Mouse (Mus musculus) ZHBTc4 (cell line): ENCODE data around the gene Ppp2r3a.

ENCODE experiments used
- DNase-seq: peaks from one replicate; pipeline ENCODE4 v3.0.0-alpha.2; 2011; ENCODE audit warnings: low read depth, low spot score

The Ppp2r3a gene

DNA sequence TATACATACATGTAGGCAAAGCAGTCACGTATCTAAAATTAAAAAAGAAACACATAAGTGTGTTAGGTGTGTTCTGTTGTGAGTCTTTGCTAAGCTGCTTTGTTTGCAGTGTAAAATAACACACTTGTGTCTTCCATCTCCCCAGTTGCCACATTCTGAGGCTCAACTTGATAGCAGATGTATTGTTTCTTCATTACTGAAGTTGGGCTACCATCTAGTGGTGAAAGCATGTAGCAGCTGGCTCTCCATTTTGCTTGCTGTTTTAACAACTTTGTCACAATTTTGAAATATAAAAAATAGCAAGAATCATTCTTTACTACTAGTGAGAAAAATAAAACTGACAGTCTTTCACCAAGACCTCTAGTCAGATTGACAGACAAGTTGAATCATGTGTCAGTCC, 92.2 kb downstream of the Ppp2r3a start:
- peak; percentile 41 for DNase-seq

- DNase-seq = no peak
Observed at GRCm38 (mm10) chr9:101152872-101153271, 98.7 kb downstream of the Ppp2r3a start.

DNA sequence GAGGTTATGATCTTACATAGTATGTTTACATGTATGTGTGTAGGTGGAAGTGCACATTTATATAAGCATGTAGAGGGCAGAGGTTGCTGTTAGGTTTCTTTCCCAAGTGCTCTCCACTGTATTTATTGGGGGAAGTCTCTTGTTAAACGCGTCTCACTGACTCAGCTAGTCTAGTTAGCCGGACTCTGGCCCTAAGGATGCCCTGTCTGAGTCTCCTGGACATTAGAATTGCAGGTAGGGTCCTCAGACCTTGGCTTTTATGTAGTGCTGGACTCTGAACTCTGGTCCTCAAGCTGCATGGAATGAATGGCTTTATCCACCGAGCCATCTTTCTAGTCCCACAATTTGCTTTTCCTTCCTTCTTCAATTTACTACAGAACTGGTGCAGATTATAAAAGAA, 108.0 kb downstream of the Ppp2r3a start:
- no peak for DNase-seq

DNA sequence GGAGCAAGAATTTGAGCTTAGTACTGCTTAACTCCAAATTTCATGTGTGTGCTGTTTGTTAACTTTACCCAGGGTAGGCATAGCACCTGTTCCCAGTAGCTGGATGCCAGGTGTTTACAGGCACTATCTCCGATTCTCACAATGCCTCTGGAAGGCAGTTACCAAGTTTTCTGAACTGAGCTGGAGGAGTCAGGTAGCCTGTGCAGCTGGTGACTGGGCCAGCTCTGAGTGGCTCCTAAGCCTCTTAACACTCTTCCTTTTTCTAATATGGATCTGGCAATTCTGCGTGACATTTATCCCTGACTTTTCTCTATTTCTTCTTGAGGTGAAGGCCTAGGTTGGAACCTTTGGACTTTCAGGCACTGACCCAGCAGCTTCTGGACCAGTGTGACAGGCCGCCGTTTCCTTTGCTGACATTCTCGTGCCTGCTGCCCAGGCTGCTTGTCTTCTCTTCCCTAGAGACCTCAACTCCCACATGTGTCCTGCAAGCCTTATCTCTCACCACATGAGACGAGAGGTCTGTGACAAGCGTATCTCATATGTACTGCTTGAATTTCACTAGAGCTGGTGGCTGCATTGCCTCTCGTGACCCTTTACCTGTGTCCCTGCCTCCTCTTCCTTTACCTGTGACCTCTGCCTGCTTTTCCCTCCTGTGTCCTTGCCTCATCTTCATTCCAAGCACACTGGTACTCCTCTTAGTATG, 137.3 kb downstream of the Ppp2r3a start:
- DNase-seq = no peak

- DNase-seq = no peak
Observed at GRCm38 (mm10) chr9:101113317-101113716, 138.3 kb downstream of the Ppp2r3a start.

- DNase-seq = no peak
Observed at GRCm38 (mm10) chr9:101110013-101110412, 141.6 kb downstream of the Ppp2r3a start.

- no peak for DNase-seq
Observed at GRCm38 (mm10) chr9:101107386-101107785, 144.2 kb downstream of the Ppp2r3a start.

DNA sequence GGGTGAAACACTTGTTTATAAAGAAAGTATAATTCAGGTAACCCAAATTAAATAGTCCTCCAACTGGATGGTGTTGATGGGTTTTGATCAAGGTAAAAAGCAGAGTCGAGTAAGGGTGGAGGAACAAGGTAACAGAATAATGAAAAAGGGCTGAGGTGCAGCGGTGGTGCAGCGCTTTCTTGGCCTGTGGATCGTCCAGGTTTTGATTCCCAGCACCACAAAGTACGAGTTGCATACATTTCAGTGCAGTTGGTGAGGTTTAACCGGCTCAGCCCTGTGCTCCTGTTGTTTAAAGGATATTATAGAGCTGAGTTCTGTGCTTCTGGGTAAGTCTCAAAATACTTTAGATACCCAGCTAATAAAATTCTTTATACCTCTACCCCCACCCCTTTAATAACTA, 145.9 kb downstream of the Ppp2r3a start:
- no peak for DNase-seq

- DNase-seq = no peak
Observed at GRCm38 (mm10) chr9:101104931-101105330, 146.7 kb downstream of the Ppp2r3a start.

DNA sequence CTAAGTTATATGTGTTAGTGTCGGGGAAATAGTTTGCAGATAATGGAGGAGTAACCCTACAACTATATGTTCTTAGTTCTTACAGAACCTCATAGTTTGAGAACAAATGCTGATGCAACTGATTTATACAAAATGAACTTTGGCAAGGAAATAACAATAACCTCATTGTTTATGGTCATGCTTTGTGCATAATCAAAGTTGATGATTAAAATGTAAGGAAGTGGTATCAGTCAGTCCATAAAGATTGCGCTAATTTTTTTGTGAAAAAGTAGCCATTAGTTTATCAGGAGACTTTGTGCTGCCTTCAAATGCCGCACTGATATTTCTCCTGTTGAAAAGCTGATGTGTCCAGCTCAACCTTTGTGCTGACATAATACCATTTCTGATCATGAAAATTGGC, 149.3 kb downstream of the Ppp2r3a start:
- no peak for DNase-seq

DNA sequence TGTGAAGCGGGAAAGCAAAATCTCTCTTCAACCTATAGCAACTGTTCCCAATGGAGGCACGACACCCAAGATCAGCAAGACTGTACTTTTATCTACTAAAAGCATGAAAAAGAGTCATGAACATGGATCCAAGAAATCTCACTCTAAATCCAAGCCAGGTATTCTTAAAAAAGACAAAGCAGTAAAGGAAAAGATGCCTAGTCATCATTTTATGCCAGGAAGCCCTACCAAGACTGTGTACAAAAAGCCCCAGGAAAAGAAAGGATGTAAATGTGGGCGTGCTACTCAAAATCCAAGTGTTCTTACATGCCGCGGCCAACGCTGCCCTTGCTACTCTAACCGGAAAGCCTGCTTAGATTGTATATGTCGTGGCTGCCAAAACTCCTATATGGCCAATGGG, 150.0 kb downstream of the Ppp2r3a start:
- no peak for DNase-seq

- DNase-seq = no peak
Observed at GRCm38 (mm10) chr9:101100163-101100562, 151.4 kb downstream of the Ppp2r3a start.

- no peak for DNase-seq
Observed at GRCm38 (mm10) chr9:101099445-101099844, 152.2 kb downstream of the Ppp2r3a start.

GRCm38 (mm10) chr9:101097542-101097941, 154.1 kb downstream of the Ppp2r3a start:
- DNase-seq = no peak

DNA sequence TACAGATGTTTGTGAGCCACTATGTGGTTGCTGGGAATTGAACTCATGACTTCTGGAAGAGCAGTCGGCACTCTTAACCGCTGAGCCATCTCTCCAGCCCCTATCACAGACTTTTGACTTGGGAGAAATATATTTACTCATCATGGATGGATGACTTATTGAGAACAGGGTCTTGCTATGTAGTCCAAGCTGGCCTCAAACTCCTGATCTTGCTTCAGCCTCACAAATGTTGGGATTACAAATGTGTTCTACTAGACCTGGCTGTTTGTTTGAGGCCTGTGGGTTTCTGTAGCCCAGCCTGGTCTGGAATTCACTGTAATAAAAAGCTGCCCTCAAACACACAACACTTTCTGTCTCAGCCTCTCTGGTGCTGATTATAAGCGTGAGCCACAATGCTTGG, 155.1 kb downstream of the Ppp2r3a start:
- DNase-seq = no peak

- no peak for DNase-seq
Observed at GRCm38 (mm10) chr9:101095425-101095824, 156.2 kb downstream of the Ppp2r3a start.

- no peak for DNase-seq
Observed at GRCm38 (mm10) chr9:101083728-101084127, 167.9 kb downstream of the Ppp2r3a start.

DNA sequence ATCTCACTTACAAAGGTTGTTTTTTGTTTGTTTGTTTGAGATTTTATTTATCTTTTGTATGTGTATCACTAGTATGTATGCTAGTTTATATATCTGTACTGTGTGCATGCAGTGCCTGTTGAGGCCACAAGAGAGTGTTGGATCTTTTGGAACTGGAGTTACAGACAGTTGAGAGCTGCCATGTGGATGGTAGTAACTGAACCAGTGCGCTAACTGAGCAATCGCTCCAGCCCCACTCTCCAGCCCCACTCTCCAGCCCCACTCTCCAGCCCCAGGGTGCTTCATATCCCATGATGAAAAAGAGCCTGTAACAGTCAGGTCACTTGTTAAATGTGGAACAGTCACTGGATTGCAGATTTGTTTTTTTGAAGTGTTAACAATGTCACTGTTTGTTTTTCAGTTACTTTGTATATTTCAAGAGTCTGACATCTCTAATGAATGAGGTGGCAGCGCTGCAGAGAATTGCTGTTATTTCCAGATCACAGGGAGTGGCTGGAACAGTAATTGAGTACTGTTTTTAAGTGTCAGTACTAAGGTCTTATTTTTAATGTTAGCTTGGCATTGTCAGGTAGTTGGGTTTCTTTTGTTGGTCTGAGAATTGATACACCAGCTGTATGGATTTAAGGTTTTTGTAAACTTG, 171.4 kb downstream of the Ppp2r3a start:
- peak; percentile 37 for DNase-seq

GRCm38 (mm10) chr9:101078579-101078978, 173.0 kb downstream of the Ppp2r3a start:
- peak; percentile 43 for DNase-seq

GRCm38 (mm10) chr9:101077486-101077885, 174.1 kb downstream of the Ppp2r3a start:
- DNase-seq = no peak

DNA sequence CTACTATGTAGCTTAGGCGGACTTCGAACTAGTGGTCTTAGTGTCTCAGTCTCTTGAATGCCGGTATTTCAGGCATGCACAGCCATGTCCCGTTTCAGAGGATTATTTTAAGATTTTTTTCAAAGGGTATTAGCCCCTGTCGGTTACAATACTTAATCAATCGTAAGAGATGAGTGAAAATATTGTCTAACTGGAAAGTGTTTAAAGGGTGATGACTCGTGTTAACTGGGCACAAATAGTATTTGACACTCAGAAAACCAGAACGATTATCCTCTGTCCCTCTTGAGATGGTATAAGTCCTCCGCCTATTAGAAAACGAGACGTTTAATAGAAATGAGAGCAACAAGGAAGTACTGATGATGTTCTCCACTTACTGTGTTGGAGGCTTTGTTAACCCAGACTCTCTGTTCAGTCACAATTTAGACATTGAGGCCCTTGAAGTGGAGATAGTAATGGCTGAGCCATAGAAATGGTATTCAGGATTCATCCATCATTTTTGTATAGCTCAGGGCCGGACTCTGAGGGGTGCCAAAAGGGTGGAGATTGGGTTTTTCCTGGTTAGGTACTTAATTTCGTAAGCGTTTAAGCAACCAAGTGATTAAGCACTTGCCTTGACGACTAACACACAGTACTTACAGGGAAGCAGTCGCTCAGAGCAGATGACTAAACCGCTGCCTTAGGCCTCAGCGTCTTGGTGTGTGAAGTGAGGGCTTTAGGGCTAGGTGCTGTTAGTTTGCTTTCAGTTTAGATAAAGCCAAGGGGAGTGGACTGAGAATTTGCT, 175.3 kb downstream of the Ppp2r3a start:
- no peak for DNase-seq

DNA sequence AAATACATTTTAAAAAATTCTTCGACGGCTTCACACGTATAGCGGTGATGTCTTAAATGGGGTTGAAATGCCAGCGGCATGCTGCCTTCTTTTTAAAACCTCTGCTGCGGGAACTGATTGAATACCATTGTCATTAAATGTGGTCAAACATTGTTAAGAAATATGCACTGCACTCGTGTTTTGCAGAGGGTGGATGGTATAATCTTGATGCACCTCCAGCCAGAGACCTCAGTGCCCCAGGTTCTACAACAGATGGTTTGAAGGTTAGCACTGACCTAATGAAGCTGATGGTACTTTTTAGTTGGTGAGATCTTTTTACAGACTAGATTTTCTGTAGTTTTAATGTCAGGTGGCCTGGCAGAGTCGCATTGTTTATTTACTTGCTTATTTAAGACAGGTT, 175.9 kb downstream of the Ppp2r3a start:
- DNase-seq = no peak
